15 mouse cellular contexts compared by ENCODE assay signal in genomic region chr6:61020995-61021394, GRCm38 (mm10).
"Had no signal": no experiment of that assay in that cellular context is flagged by ENCODE, and none has a peak within 500 bp of the region (broad histone marks: within the 10 kb centered on the region; RNA-seq: fewer than 3 reads in every experiment).

No protein-coding gene starts in this region.

- DNase-seq: kidney, adult 8-10 months; kidney, postnatal 25 days; lung, embryonic 14.5 days; lung, postnatal 14 days; retina, postnatal 1 day; thymus, postnatal 4 days had no signal

- H3K4me1 ChIP-seq: liver, embryonic 15.5 days; megakaryocyte, embryonic 14.5 days; midbrain, embryonic 12.5 days; neural tube, embryonic 13.5 days had no signal

- ATAC-seq: midbrain, embryonic 16.5 days had no signal

- H3K4me2 ChIP-seq: liver, embryonic 11.5 days; liver, embryonic 15.5 days; lung, embryonic 14.5 days; midbrain, embryonic 12.5 days; neural tube, embryonic 13.5 days had no signal

- H3K36me3 ChIP-seq: limb, embryonic 10.5 days; liver, embryonic 15.5 days; midbrain, embryonic 12.5 days; neural tube, embryonic 13.5 days had no signal

- H3K27ac ChIP-seq: left cerebral cortex, adult 2 months; limb, embryonic 10.5 days; liver, embryonic 15.5 days; macrophage; midbrain, embryonic 12.5 days; neural tube, embryonic 13.5 days had no signal

- H3K9me3 ChIP-seq: limb, embryonic 10.5 days; liver, embryonic 15.5 days; megakaryocyte, embryonic 14.5 days; midbrain, embryonic 12.5 days; neural tube, embryonic 13.5 days had no signal

- H3K4me3 ChIP-seq: left cerebral cortex, adult 2 months; limb, embryonic 10.5 days; liver, embryonic 15.5 days; megakaryocyte, embryonic 14.5 days; midbrain, embryonic 12.5 days; neural tube, embryonic 13.5 days had no signal

- H3K27me3 ChIP-seq: liver, embryonic 15.5 days; megakaryocyte, embryonic 14.5 days; midbrain, embryonic 12.5 days; neural tube, embryonic 13.5 days had no signal

- H3K9ac ChIP-seq: liver, embryonic 15.5 days; lung, embryonic 14.5 days; midbrain, embryonic 12.5 days; neural tube, embryonic 13.5 days had no signal
